Mouse (Mus musculus) midbrain, postnatal 0 days (tissue): ENCODE data around the gene Smndc1. TPM values are rescaled to one million over a fixed set of nuclear protein-coding genes. Genes with fewer than 3 reads are reported as not detected.

Experiments used
- ATAC-seq: fragments of 200-750 bp; cut with Nextera tagmentation; 2 replicates; pipeline ENCODE4 v1.8.0; 2017; ENCODE audit warnings: moderate number of reproducible peaks, mild to moderate bottlenecking, moderate TSS enrichment, moderate library complexity; ENCODE audit not compliant: low FRiP score
- DNase-seq: peaks from one replicate; pipeline ENCODE4 v3.0.0-alpha.2; 2015; ENCODE audit warnings: low spot score
- H3K27ac ChIP-seq: fragments of 300-500 bp; sonication (generic); 2 replicates; pipeline ENCODE4 v1.5.1; 2014; ENCODE audit warnings: low read depth, mild to moderate bottlenecking, low read length, mixed read lengths
- H3K27me3 ChIP-seq: fragments of 300-500 bp; sonication (generic); 2 replicates; pipeline ENCODE4 v1.6.1; 2014; ENCODE audit warnings: low read length, control low read depth, mixed read lengths; ENCODE audit not compliant: insufficient read depth
- H3K36me3 ChIP-seq: fragments of 300-500 bp; sonication (generic); 2 replicates; pipeline ENCODE4 v1.6.1; 2014; ENCODE audit warnings: low read length, control low read depth, mixed read lengths; ENCODE audit not compliant: insufficient read depth
- H3K4me1 ChIP-seq: fragments of 300-500 bp; sonication (generic); 2 replicates; pipeline ENCODE4 v1.6.1; 2014; ENCODE audit warnings: mild to moderate bottlenecking, control low read depth, antibody characterized with exemption, low read length, mixed read lengths; ENCODE audit not compliant: insufficient read depth
- H3K4me2 ChIP-seq: fragments of 300-500 bp; sonication (generic); 2 replicates; pipeline ENCODE4 v1.6.1; 2014; ENCODE audit warnings: low read depth, mild to moderate bottlenecking, low read length, mixed read lengths; ENCODE audit not compliant: poor library complexity, severe bottlenecking
- H3K4me3 ChIP-seq: fragments of 300-500 bp; sonication (generic); 2 replicates; pipeline ENCODE4 v1.5.1; 2014; ENCODE audit warnings: low read depth, mild to moderate bottlenecking, low read length, moderate library complexity
- H3K9ac ChIP-seq: fragments of 300-500 bp; sonication (generic); replicated peaks from 2 replicates; pipeline ENCODE4 v1.6.1; 2014; ENCODE audit warnings: mild to moderate bottlenecking, low read length, moderate library complexity, mixed read lengths; ENCODE audit not compliant: poor library complexity, severe bottlenecking
- H3K9me3 ChIP-seq: fragments of 300-500 bp; sonication (generic); 2 replicates; pipeline ENCODE4 v1.6.1; 2016; ENCODE audit warnings: low read length, control low read depth
- CTCF ChIP-seq: IDR thresholded peaks from 2 replicates; pipeline ENCODE4 v1.5.1; 2016; ENCODE audit warnings: antibody characterized with exemption, mild to moderate bottlenecking
- WGBS: fragments of 180-500 bp; shearing (Covaris S2); extraction: QIAGEN DNeasy Blood & Tissue Kit; methylation state at CpG from one replicate; pipeline ENCODE4 v1.1.7; 2014; 5-methylcytosine and 5-hydroxymethylcytosine counted together
- polyA plus RNA-seq: library from polyadenylated mRNA; unstranded; fragments of >200 nt; fragmentation: Nextera tagmentation; extraction: Ambion mirVana; gene quantifications from 2 replicates; pipeline ENCODE4 v1.2.1, GENCODE M21; 2015
- total RNA-seq: library from RNA; depleted of rRNA; stranded (reverse); fragments of >200 nt; gene quantifications from 2 replicates; pipeline ENCODE4 v1.2.3, GENCODE M21; 2014

The Smndc1 gene
- total and polyA plus RNA-seq, 2 experiments from 2014 or later = 8.9 to 35.0 TPM

- H3K4me2 ChIP-seq = no peak overlapping the region
- H3K4me3 ChIP-seq = no peak overlapping the region
- H3K27ac ChIP-seq = no peak overlapping the region
- TF ChIP-seq CTCF = no peak
- H3K27me3 ChIP-seq = 0 out of 2 replicates have a peak, but pooled peaks cover 4% of the 10 kb centered on the region
- H3K4me1 ChIP-seq = 0 out of 2 replicates have a peak, but pooled peaks cover 3% of the 10 kb centered on the region
- ATAC-seq = no peak
- DNase-seq = no peak
- H3K9me3 ChIP-seq = no peaks in the 10 kb centered on the region
- H3K36me3 ChIP-seq = no peaks in the 10 kb centered on the region
- WGBS = 24% methylated on average over 18 of the region's 19 CpGs
- no peak overlapping the region for H3K9ac ChIP-seq
Measured at GRCm38 (mm10) chr19:53423341-53423753, 33.0 kb upstream of the Smndc1 start.

GRCm38 (mm10) chr19:53422358-53423308 is 32.3 kb upstream of the Smndc1 start:
- ATAC-seq = no peak
- Histone ChIP-seq H3K9ac (no peak overlapping the region), H3K4me3 (no peak overlapping the region), H3K27ac (no peak overlapping the region), H3K36me3 (no peaks in the 10 kb centered on the region), H3K27me3 (0 out of 2 replicates have a peak, but pooled peaks cover 4% of the 10 kb centered on the region), H3K9me3 (no peaks in the 10 kb centered on the region), H3K4me2 (no peak overlapping the region), H3K4me1 (0 out of 2 replicates have a peak, but pooled peaks cover 2% of the 10 kb centered on the region)
- peak; percentile 31 for DNase-seq
- TF ChIP-seq CTCF = peak; percentile 47
- WGBS = 75% methylated on average over 18 of the region's 18 CpGs

DNA sequence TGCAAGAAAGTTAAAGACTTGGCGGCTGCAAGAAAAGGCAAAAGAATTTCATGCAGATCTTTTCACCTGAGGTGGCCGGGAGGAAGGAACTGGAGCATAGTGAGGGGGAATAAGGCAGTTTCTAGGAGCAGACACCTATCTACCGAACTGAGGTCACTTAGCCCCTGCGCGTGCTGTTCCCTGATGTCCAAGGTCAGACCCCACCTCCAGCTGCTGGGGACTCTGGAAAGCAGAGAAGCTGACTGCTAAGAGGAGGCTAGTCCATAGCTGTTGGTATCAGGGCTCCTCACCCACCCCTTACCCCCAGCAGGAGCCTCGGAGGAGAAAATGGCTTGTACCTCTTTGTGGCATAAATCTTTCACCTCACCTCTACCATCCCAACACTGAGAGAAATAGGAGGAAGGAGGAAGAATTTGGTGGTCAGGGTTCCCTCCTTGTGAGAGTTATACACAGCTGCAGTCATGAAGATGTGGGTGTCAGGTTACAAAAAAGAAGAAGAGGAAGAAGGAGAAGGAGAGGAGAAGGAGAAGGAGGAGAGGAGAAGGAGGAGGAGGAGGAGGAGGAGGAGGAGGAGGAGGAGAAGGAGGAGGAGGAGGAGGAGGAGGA is 31.3 kb upstream of the Smndc1 start:
- 0 out of 2 replicates have a peak, but pooled peaks cover 4% of the 10 kb centered on the region for H3K27me3 ChIP-seq
- H3K4me1 ChIP-seq = no peaks in the 10 kb centered on the region
- no peak overlapping the region for H3K9ac ChIP-seq
- peak overlapping the region; percentile 41 for H3K4me3 ChIP-seq
- no peak for TF ChIP-seq CTCF
- H3K27ac ChIP-seq = no peak overlapping the region
- no peaks in the 10 kb centered on the region for H3K9me3 ChIP-seq
- H3K36me3 ChIP-seq = no peaks in the 10 kb centered on the region
- no peak for DNase-seq
- no peak for ATAC-seq
- H3K4me2 ChIP-seq = peak overlapping the region; percentile 89
- 4% methylated on average over 6 of the region's 6 CpGs for WGBS

DNA sequence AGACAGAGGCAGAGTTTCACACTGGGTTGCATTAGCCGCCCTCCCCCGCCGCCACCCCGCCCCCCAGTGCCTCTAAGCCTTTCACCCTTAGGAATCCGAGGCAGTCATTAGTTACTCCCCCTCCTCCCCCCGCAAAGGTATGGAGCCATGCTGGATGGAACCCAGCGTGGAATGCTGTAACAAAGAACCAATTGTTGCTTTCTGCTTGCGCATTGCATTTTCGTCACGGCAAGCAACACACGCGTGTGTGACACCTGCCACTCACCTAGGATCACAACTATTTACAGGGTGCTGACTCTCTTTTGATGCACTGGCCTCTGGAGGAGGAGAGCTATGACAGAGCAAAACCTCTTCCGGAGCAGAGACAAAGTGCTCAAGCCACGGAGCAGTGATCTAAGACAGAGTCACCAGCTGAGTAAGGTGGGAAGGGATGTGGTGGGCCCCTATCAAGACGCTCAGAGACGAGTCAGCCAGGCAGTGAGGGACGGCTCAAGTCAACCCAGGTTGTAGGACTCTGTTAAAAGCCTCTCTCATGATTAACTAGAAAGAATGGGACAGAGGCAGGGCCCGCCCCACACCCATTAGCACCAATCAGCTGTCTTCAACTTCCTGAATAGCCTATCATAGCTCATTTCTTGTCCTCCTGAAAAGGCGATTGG is 30.7 kb upstream of the Smndc1 start:
- Histone ChIP-seq H3K9ac (peak overlapping the region; percentile 50), H3K4me3 (peak overlapping the region; percentile 41), H3K4me1 (no peaks in the 10 kb centered on the region), H3K27me3 (0 out of 2 replicates have a peak, but pooled peaks cover 4% of the 10 kb centered on the region), H3K4me2 (peak overlapping the region; percentile 89), H3K36me3 (no peaks in the 10 kb centered on the region), H3K27ac (peak overlapping the region; percentile 32; the same call in 1 of the 2 replicates), H3K9me3 (no peaks in the 10 kb centered on the region)
- whole genome bisulfite sequencing = 0% methylated on average over 19 of the region's 19 CpGs
- TF ChIP-seq CTCF = no peak
- ATAC-seq (peak; percentile 94), DNase-seq (peak; percentile 81)

DNA sequence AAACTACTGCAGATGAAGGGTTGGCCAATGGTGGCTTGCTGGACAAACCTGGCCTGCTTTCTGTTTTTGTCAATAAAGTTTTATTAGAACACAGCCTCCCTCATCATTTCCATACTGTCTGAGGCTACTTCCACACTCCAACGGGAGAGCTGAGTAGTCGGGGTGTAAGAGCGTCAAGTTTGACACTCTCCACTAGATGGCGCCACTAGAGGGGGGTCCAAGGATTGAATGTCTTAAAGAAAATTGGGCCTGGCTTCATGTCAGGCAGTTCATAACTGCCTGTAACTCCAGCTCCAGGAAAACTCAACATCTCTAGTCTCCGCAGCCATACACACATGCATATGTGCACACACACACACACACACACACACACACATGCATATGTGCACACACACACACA is 29.5 kb upstream of the Smndc1 start:
- WGBS = 51% methylated on average over 5 of the region's 5 CpGs
- Histone ChIP-seq H3K27ac (no peak overlapping the region), H3K9me3 (no peaks in the 10 kb centered on the region), H3K4me3 (no peak overlapping the region), H3K4me2 (no peak overlapping the region), H3K27me3 (0 out of 2 replicates have a peak, but pooled peaks cover 4% of the 10 kb centered on the region), H3K9ac (no peak overlapping the region), H3K4me1 (no peaks in the 10 kb centered on the region), H3K36me3 (no peaks in the 10 kb centered on the region)
- TF ChIP-seq CTCF = peak; percentile 69
- DNase-seq (peak; percentile 74), ATAC-seq (no peak)
